Mouse (Mus musculus): Measurements from ENCODE around the gene Prkce.

DNA sequence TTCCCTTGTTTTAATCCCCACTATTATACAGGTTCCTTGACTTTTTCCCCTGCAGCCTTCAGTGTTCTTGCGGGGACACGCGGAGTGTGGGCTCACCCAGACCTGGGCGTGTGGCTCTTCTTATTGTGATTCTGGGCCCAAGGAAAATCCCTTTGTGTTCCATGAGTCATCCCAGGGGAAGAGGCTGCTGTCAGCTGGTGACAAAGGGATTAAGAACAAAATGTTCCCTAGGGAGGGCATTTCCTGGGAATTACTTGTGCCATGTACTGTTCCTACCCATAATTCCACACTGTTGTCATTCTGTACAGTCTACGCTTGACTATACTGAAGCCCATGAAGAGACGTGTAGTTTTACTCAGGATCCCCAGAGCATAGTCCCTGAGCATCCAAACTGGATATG, 10.6 kb upstream of the Prkce start:
- TF ChIP-seq CTCF (IDR thresholded peaks at IDR 0.05; ENCODE audit: extremely low read depth, insufficient read length, insufficient replicate concordance, low read depth, low read length) (no peak), POLR2A (IDR thresholded peaks at IDR 0.05; ENCODE audit: low read depth, low read length) (no peak)

All from small intestine, adult 2 months (tissue).